Mouse (Mus musculus) forebrain, embryonic 13.5 days (tissue): ENCODE measurements around the gene Nkrf. TPM values are rescaled to one million over a fixed set of nuclear protein-coding genes. Genes with fewer than 3 reads are reported as not detected.
"Not testable (repeated sequence)": the region's sequence is repeated elsewhere in the genome, so short reads cannot be mapped to it uniquely, and the experiment has no call there.

Experiments used
- ATAC-seq: fragments of 200-750 bp; cut with Nextera tagmentation; 2 replicates; pipeline ENCODE4 v1.8.0; 2017
- H3K27ac ChIP-seq: fragments of 300-500 bp; sonication (generic); 2 replicates; pipeline ENCODE4 v1.5.1; 2015; ENCODE audit warnings: inconsistent platforms, mild to moderate bottlenecking, moderate library complexity
- H3K27me3 ChIP-seq: fragments of 300-500 bp; sonication (generic); 2 replicates; pipeline ENCODE4 v1.6.1; 2015; ENCODE audit warnings: mild to moderate bottlenecking, inconsistent platforms
- H3K36me3 ChIP-seq: fragments of 300-500 bp; sonication (generic); 2 replicates; pipeline ENCODE4 v1.6.1; 2015; ENCODE audit warnings: mild to moderate bottlenecking, inconsistent platforms; ENCODE audit not compliant: poor library complexity, severe bottlenecking
- H3K4me1 ChIP-seq: fragments of 300-500 bp; sonication (generic); 2 replicates; pipeline ENCODE4 v1.6.1; 2015; ENCODE audit warnings: inconsistent platforms
- H3K4me2 ChIP-seq: fragments of 300-500 bp; sonication (generic); 2 replicates; pipeline ENCODE4 v1.6.1; 2015; ENCODE audit warnings: inconsistent platforms, mild to moderate bottlenecking, moderate library complexity
- H3K4me3 ChIP-seq: fragments of 300-500 bp; sonication (generic); 2 replicates; pipeline ENCODE4 v1.5.1; 2015; ENCODE audit warnings: mild to moderate bottlenecking, inconsistent platforms
- H3K9ac ChIP-seq: fragments of 300-500 bp; sonication (generic); 2 replicates; pipeline ENCODE4 v1.6.1; 2015; ENCODE audit warnings: mild to moderate bottlenecking, inconsistent platforms
- H3K9me3 ChIP-seq: fragments of 300-500 bp; sonication (generic); replicated peaks from 2 replicates; pipeline ENCODE4 v1.6.1; 2016; ENCODE audit warnings: inconsistent platforms
- WGBS: fragments of 180-500 bp; shearing (Covaris S2); methylation state at CpG from one replicate; pipeline ENCODE4 v1.1.7; 2015; 5-methylcytosine and 5-hydroxymethylcytosine counted together
- polyA plus RNA-seq: library from polyadenylated mRNA; unstranded; fragments of >200 nt; fragmentation: Nextera tagmentation; extraction: Ambion mirVana; gene quantifications from 2 replicates; pipeline ENCODE4 v1.2.1, GENCODE M21; 2015

The Nkrf gene
- polyA plus RNA-seq, 1 experiment from 2014 or later = 8.7 TPM

GRCm38 (mm10) chrX:36903115-36903768 is 543 bp upstream of the Nkrf start:
- H3K9me3 ChIP-seq = no peaks in the 10 kb centered on the region
- H3K36me3 ChIP-seq = no peaks in the 10 kb centered on the region
- peak; percentile 94 for ATAC-seq
- H3K27ac ChIP-seq = peak overlapping the region; percentile 81
- H3K4me3 ChIP-seq = peak overlapping the region; percentile 56
- peak overlapping the region; percentile 76 for H3K9ac ChIP-seq
- H3K4me2 ChIP-seq = peak overlapping the region; percentile 64
- no peaks in the 10 kb centered on the region for H3K27me3 ChIP-seq
- no peaks in the 10 kb centered on the region for H3K4me1 ChIP-seq
- 23% methylated on average over 32 of the region's 32 CpGs for whole genome bisulfite sequencing

DNA sequence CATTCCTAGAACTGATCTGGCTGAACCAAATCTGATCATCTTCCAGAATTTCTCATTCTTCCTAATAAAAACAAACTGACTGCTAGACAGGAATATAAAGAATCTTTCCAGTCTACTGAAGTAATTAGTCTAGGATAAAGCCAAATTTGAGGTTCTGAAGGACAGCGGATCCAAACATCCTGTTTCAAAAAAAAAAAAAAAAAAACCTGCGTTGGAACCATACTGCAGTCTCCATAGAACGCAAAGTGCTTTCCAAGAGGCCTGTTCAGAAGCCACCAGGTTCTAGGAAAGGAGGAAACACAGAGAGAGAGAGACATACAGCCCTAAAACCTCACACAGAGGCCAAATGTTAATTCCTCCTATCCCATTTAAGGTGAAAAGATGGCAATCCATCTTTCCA is 1.0 kb downstream of the Nkrf start:
- H3K36me3 ChIP-seq = no peaks in the 10 kb centered on the region
- H3K9ac ChIP-seq = peak overlapping the region; percentile 76
- H3K4me2 ChIP-seq = peak overlapping the region; percentile 64
- H3K9me3 ChIP-seq = no peaks in the 10 kb centered on the region
- no peaks in the 10 kb centered on the region for H3K27me3 ChIP-seq
- 33% methylated on average over 3 of the region's 3 CpGs for WGBS
- H3K4me3 ChIP-seq = peak overlapping the region; percentile 56
- peak overlapping the region; percentile 81 for H3K27ac ChIP-seq
- H3K4me1 ChIP-seq = no peaks in the 10 kb centered on the region
- ATAC-seq = no peak

GRCm38 (mm10) chrX:36898931-36899330 is 3.8 kb downstream of the Nkrf start:
- H3K4me2 ChIP-seq, H3K27ac ChIP-seq, H3K4me3 ChIP-seq, H3K9ac ChIP-seq, H3K36me3 ChIP-seq, H3K9me3 ChIP-seq, ATAC-seq, H3K27me3 ChIP-seq, H3K4me1 ChIP-seq: not testable (repeated sequence)
- WGBS = 21% methylated on average over 1 of the region's 1 CpGs

- 70% methylated on average over 1 of the region's 1 CpGs for WGBS
- Histone ChIP-seq H3K27me3 (no peaks in the 10 kb centered on the region), H3K36me3 (peaks cover 19% of the 10 kb centered on the region), H3K4me3 (no peak overlapping the region), H3K9ac (no peak overlapping the region), H3K27ac (no peak overlapping the region), H3K4me1 (no peaks in the 10 kb centered on the region), H3K4me2 (no peak overlapping the region), H3K9me3 (no peaks in the 10 kb centered on the region)
- ATAC-seq = no peak
These were observed 18.0 kb downstream of the Nkrf start for GRCm38 (mm10) chrX:36884719-36885118.

- Histone ChIP-seq H3K9ac (peak overlapping the region; percentile 81), H3K4me2 (peak overlapping the region; percentile 66), H3K36me3 (0 out of 2 replicates have a peak, but pooled peaks cover 4% of the 10 kb centered on the region), H3K4me1 (peaks cover 6% of the 10 kb centered on the region; the same call in 1 of the 2 replicates), H3K27ac (peak overlapping the region; percentile 81), H3K9me3 (no peaks in the 10 kb centered on the region), H3K4me3 (peak overlapping the region; percentile 68), H3K27me3 (no peaks in the 10 kb centered on the region)
- peak; percentile 61 for ATAC-seq
- 20% methylated on average over 36 of the region's 36 CpGs for whole genome bisulfite sequencing
These were observed 28.0 kb downstream of the Nkrf start for GRCm38 (mm10) chrX:36874704-36875128.

DNA sequence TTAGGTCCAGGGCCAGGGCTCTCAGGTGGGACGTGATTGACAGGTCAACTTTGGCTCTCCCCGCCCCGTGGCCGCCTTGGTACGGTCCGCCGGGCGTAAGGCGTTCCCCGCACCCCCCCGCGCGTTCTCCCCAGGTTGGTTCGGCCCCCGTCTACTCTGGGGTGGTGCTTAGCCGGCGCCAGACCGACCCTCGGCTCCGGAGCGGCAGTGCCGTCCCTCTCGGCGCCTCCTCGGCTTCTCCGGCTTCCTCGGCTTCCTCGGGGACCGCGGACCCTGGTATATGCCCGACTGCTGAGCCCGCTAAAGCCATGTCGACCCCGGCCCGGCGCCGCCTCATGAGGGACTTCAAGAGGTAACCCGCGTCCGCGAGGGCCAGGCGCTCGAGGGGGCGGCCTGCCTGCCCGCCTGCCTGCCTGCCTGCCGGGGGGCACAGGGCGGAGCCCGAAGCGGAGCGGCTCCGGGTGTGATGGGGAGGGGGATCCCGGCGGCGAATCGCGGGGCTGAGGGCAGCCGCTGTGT is 28.5 kb downstream of the Nkrf start:
- H3K4me2 ChIP-seq = peak overlapping the region; percentile 66
- peak overlapping the region; percentile 81 for H3K9ac ChIP-seq
- H3K36me3 ChIP-seq = 0 out of 2 replicates have a peak, but pooled peaks cover under 1% of the 10 kb centered on the region
- H3K27me3 ChIP-seq = no peaks in the 10 kb centered on the region
- no peaks in the 10 kb centered on the region for H3K9me3 ChIP-seq
- 12% methylated on average over 56 of the region's 57 CpGs for WGBS
- H3K27ac ChIP-seq = peak overlapping the region; percentile 81
- peak overlapping the region; percentile 68 for H3K4me3 ChIP-seq
- peak; percentile 98 for ATAC-seq
- peaks cover 6% of the 10 kb centered on the region; the same call in 1 of the 2 replicates for H3K4me1 ChIP-seq

- Histone ChIP-seq H3K9me3 (no peaks in the 10 kb centered on the region), H3K4me2 (peak within 1 kb of the TSS; percentile 66), H3K9ac (peak within 1 kb of the TSS; percentile 81), H3K27me3 (no peaks in the 10 kb centered on the region), H3K4me1 (peaks cover 6% of the 10 kb centered on the region; the same call in 1 of the 2 replicates), H3K4me3 (peak within 1 kb of the TSS; percentile 68), H3K36me3 (no peaks in the 10 kb centered on the region), H3K27ac (peak within 1 kb of the TSS; percentile 81)
- WGBS = 23% methylated on average over 8 of the region's 8 CpGs
- ATAC-seq = no peak
These were observed 28.9 kb downstream of the Nkrf start, which contains the start of the genes Ube2a and C330007P06Rik for GRCm38 (mm10) chrX:36873765-36874164. Ube2a (plus strand) TSS chrX:36873900. C330007P06Rik (minus strand) TSS chrX:36874111.

- ATAC-seq = no peak
- H3K27me3 ChIP-seq = no peaks in the 10 kb centered on the region
- H3K27ac ChIP-seq = no peak overlapping the region
These were observed 32.3 kb downstream of the Nkrf start for GRCm38 (mm10) chrX:36870372-36870771.

GRCm38 (mm10) chrX:36864609-36865328 is 37.9 kb downstream of the Nkrf start:
- peak; percentile 17; the same call in 1 of the 2 replicates for ATAC-seq
- Histone ChIP-seq H3K9me3 (no peaks in the 10 kb centered on the region), H3K4me1 (peaks cover 8% of the 10 kb centered on the region), H3K4me2 (peak overlapping the region; percentile 47), H3K36me3 (no peaks in the 10 kb centered on the region), H3K9ac (no peak overlapping the region), H3K27ac (no peak overlapping the region), H3K27me3 (no peaks in the 10 kb centered on the region), H3K4me3 (peak overlapping the region; percentile 45)
- WGBS = 60% methylated on average over 8 of the region's 8 CpGs

More at GRCm38 (mm10) chrX:36870372-36870771, 32.3 kb downstream of the Nkrf start:
- Histone ChIP-seq H3K4me3 (no peak overlapping the region), H3K36me3 (no peaks in the 10 kb centered on the region), H3K4me1 (peaks cover 4% of the 10 kb centered on the region; the same call in 1 of the 2 replicates), H3K9me3 (no peaks in the 10 kb centered on the region), H3K9ac (no peak overlapping the region), H3K4me2 (no peak overlapping the region)
- 79% methylated on average over 3 of the region's 3 CpGs for WGBS

GRCm38 (mm10) chrX:36863766-36864608 is 38.7 kb downstream of the Nkrf start:
- 13% methylated on average over 42 of the region's 44 CpGs for WGBS
- Histone ChIP-seq H3K4me1 (peaks cover 8% of the 10 kb centered on the region), H3K4me2 (peak overlapping the region; percentile 57), H3K27ac (no peak overlapping the region), H3K4me3 (peak overlapping the region; percentile 45), H3K9ac (peak overlapping the region; percentile 54), H3K9me3 (no peaks in the 10 kb centered on the region), H3K36me3 (no peaks in the 10 kb centered on the region), H3K27me3 (no peaks in the 10 kb centered on the region)
- ATAC-seq = peak; percentile 94

DNA sequence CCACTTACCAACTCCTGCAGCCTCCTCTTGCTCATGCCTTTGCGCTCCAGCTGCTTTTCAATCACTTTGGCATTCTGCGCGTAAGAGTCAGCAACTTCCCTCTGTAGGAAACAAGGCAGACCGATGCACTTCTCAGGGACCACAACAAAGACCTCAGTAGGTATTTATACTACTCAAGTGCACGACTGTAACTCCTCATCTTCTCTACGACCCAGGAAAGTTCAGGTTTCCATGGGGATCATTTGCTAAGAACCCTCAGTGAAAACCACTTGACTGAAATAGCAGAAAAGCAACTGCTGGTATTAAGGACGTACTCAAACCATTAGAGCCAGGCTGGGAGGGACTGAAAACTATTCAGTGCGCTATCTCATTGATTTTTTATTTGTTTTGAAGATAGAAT is 50.1 kb downstream of the Nkrf start:
- H3K9me3 ChIP-seq = no peaks in the 10 kb centered on the region
- peaks cover 4% of the 10 kb centered on the region; the same call in 1 of the 2 replicates for H3K36me3 ChIP-seq
- no peak overlapping the region for H3K4me3 ChIP-seq
- no peaks in the 10 kb centered on the region for H3K27me3 ChIP-seq
- no peak overlapping the region for H3K4me2 ChIP-seq
- WGBS = 85% methylated on average over 8 of the region's 8 CpGs
- H3K27ac ChIP-seq = no peak overlapping the region
- no peak overlapping the region for H3K9ac ChIP-seq
- ATAC-seq = no peak
- H3K4me1 ChIP-seq = no peaks in the 10 kb centered on the region
